Mouse (Mus musculus) hindbrain, embryonic 16.5 days (tissue): ENCODE measurements around the gene Zdhhc9. TPM values are rescaled to one million over a fixed set of nuclear protein-coding genes. Genes with fewer than 3 reads are reported as not detected.

Experiments used
- polyA plus RNA-seq: library from polyadenylated mRNA; unstranded; fragments of >200 nt; fragmentation: Nextera tagmentation; extraction: Ambion mirVana; gene quantifications from 2 replicates; pipeline ENCODE4 v1.2.1, GENCODE M21; 2015

Gene Zdhhc9
- polyA plus RNA-seq, 1 experiment from 2014 or later = 9.1 TPM

Other genes starting within 250 kb of the Zdhhc9 start
- gene Apln, start 174.0 kb downstream of the Zdhhc9 start, polyA plus RNA-seq = 4.7 and 5.0 TPM in 2 replicates
- gene Xpnpep2, start 100.2 kb downstream of the Zdhhc9 start, polyA plus RNA-seq = 0.76 and 1.1 TPM in 2 replicates
- 1.2 and 1.4 TPM in 2 replicates for gene Sash3, start 62.4 kb downstream of the Zdhhc9 start, polyA plus RNA-seq
- 11.8 and 13.2 TPM in 2 replicates for gene Utp14a, start 48.0 kb upstream of the Zdhhc9 start, polyA plus RNA-seq
- gene Bcorl1, start 132.5 kb upstream of the Zdhhc9 start, polyA plus RNA-seq = 6.8 and 7.3 TPM in 2 replicates